8 mouse cellular contexts compared by ENCODE assay signal in genomic region chr8:88755175-88755791, GRCm38 (mm10). TPM values are rescaled to one million over a fixed set of nuclear protein-coding genes. Genes with fewer than 3 reads are reported as not detected.
DNase-seq lines count a peak whose midpoint lies in the region; ATAC-seq and TF ChIP-seq lines count a peak whose summit lies in the region.

No protein-coding gene starts in this region.

- peak overlapping the region; percentile 42 for H3K4me2 ChIP-seq in hindbrain, postnatal 0 days (ENCODE audit: low read depth, low read length)

- no peaks in the 10 kb centered on the region for H3K4me1 ChIP-seq in hindbrain, postnatal 0 days (ENCODE audit: insufficient read depth, low read length)

- no peaks in the 10 kb centered on the region for H3K9me3 ChIP-seq in hindbrain, postnatal 0 days (ENCODE audit: low read length)

- no peak overlapping the region for H3K4me3 ChIP-seq in hindbrain, postnatal 0 days (ENCODE audit: low read length)

- no peak overlapping the region for H3K27ac ChIP-seq in hindbrain, postnatal 0 days

- DNase-seq in ZHBTc4 (ENCODE audit: low read depth, low spot score), result peak; percentile 92
- DNase-seq in gastrocnemius, adult 8-10 months (ENCODE audit: low spot score in 2 of 2), result peak; percentile 69 to 76
- DNase-seq in hindbrain, postnatal 0 days (ENCODE audit: low spot score), result peak; percentile 91
- DNase-seq in left cerebral cortex, adult 18-20 months (ENCODE audit: low spot score in 2 of 2), result peak; percentile 89 to 92
- peak; percentile 68 to 85 for DNase-seq in lung, postnatal 4 days
- peak; percentile 78 for DNase-seq in retina, postnatal 7 days (ENCODE audit: low read depth, low spot score)
- peak; percentile 57 to 65 for DNase-seq in urinary bladder, adult 18-20 months (ENCODE audit: low spot score in 2 of 2)

- H3K36me3 ChIP-seq in hindbrain, postnatal 0 days (ENCODE audit: insufficient read depth, low read length), result no peaks in the 10 kb centered on the region

- H3K27me3 ChIP-seq in hindbrain, postnatal 0 days (ENCODE audit: insufficient read depth, low read length), result no peaks in the 10 kb centered on the region

- WGBS in hindbrain, postnatal 0 days, result 2% methylated on average over 14 of the region's 14 CpGs

- peak; percentile 88 for TF ChIP-seq CTCF in hindbrain, postnatal 0 days (IDR thresholded peaks at IDR 0.05; ENCODE audit: low read depth)

- no peak overlapping the region for H3K9ac ChIP-seq in hindbrain, postnatal 0 days (replicated peaks; ENCODE audit: low read length)

- ATAC-seq in common myeloid progenitor, adult 5-6 weeks (replicated peaks; ENCODE audit: low read depth, poor library complexity, severe bottlenecking), result peak; percentile 95
- ATAC-seq in hindbrain, postnatal 0 days, result peak; percentile 90

RNA-seq across cellular contexts. Expression of gene Cyld, which starts 58.5 kb away (rescaled TPM):
- total RNA-seq in common myeloid progenitor, adult 5-6 weeks (2017), result 41.7 and 43.0 TPM in 2 replicates
- 10 to 100 TPM; 19.6 to 25.1 (median 24.0) TPM for total RNA-seq in gastrocnemius, adult 8-10 months (2022)
- 13.1 and 16.2 TPM in 2 replicates for total RNA-seq in hindbrain, postnatal 0 days (2014; rRNA removed)
- 11.0 and 11.9 TPM in 2 replicates for polyA plus RNA-seq in hindbrain, postnatal 0 days (2015; fragmentation: Nextera tagmentation; extraction: Ambion mirVana)
- total RNA-seq in left cerebral cortex, adult 18-20 months (2021), result 100 to 1,000 TPM; 116 to 120 TPM
